Mouse (Mus musculus): ENCODE results near the gene Olfr329-ps. TPM values are rescaled to one million over a fixed set of nuclear protein-coding genes. Genes with fewer than 3 reads are reported as not detected.
"Not testable (repeated sequence)": the region's sequence is repeated elsewhere in the genome, so short reads cannot be mapped to it uniquely, and the experiment has no call there.

Olfr329-ps gene
- polyA plus RNA-seq, 1 experiment from 2014 or later, result not detected

- H3K4me1 ChIP-seq (replicated peaks; ENCODE audit: control insufficient read depth, insufficient read depth, low read length); H3K9ac ChIP-seq (ENCODE audit: low read length); H3K4me3 ChIP-seq (ENCODE audit: low read depth, low read length); H3K4me2 ChIP-seq (ENCODE audit: low read depth, low read length, severe bottlenecking); ATAC-seq (replicated peaks; ENCODE audit: low FRiP score); H3K27me3 ChIP-seq (ENCODE audit: control insufficient read depth, insufficient read depth, low read length); H3K9me3 ChIP-seq (ENCODE audit: control insufficient read depth, low read length); H3K27ac ChIP-seq (ENCODE audit: low read depth, low read length); H3K36me3 ChIP-seq (ENCODE audit: control insufficient read depth, insufficient read depth, low read length); DNase-seq (ENCODE audit: low spot score): not testable (repeated sequence)
- WGBS, result 95% methylated on average over 6 of the region's 9 CpGs
Observed at GRCm38 (mm10) chr11:58519756-58520155, 26.5 kb downstream of the Olfr329-ps start.

- ATAC-seq (replicated peaks; ENCODE audit: low FRiP score); H3K4me3 ChIP-seq (ENCODE audit: low read depth, low read length); H3K4me1 ChIP-seq (replicated peaks; ENCODE audit: control insufficient read depth, insufficient read depth, low read length); H3K9ac ChIP-seq (ENCODE audit: low read length); DNase-seq (ENCODE audit: low spot score); H3K4me2 ChIP-seq (ENCODE audit: low read depth, low read length, severe bottlenecking); H3K36me3 ChIP-seq (ENCODE audit: control insufficient read depth, insufficient read depth, low read length); H3K9me3 ChIP-seq (ENCODE audit: control insufficient read depth, low read length); H3K27ac ChIP-seq (ENCODE audit: low read depth, low read length); H3K27me3 ChIP-seq (ENCODE audit: control insufficient read depth, insufficient read depth, low read length): not testable (repeated sequence)
- WGBS, result 92% methylated on average over 17 of the region's 18 CpGs
Observed at GRCm38 (mm10) chr11:58518916-58519315, 27.3 kb downstream of the Olfr329-ps start.

- H3K4me1 ChIP-seq (replicated peaks; ENCODE audit: control insufficient read depth, insufficient read depth, low read length); H3K36me3 ChIP-seq (ENCODE audit: control insufficient read depth, insufficient read depth, low read length); DNase-seq (ENCODE audit: low spot score); ATAC-seq (replicated peaks; ENCODE audit: low FRiP score); H3K27ac ChIP-seq (ENCODE audit: low read depth, low read length); H3K4me2 ChIP-seq (ENCODE audit: low read depth, low read length, severe bottlenecking); H3K9ac ChIP-seq (ENCODE audit: low read length); H3K4me3 ChIP-seq (ENCODE audit: low read depth, low read length); H3K9me3 ChIP-seq (ENCODE audit: control insufficient read depth, low read length); H3K27me3 ChIP-seq (ENCODE audit: control insufficient read depth, insufficient read depth, low read length): not testable (repeated sequence)
- WGBS, result 88% methylated on average over 19 of the region's 19 CpGs
Observed at GRCm38 (mm10) chr11:58509058-58509457, 37.2 kb downstream of the Olfr329-ps start.

GRCm38 (mm10) chr11:58502472-58502871, 43.8 kb downstream of the Olfr329-ps start, which contains the start of gene Olfr331:
Gene Olfr331 (minus strand): TSS chr11:58502572.
- not testable (repeated sequence) for DNase-seq (ENCODE audit: low spot score); H3K4me3 ChIP-seq (ENCODE audit: low read depth, low read length); H3K27me3 ChIP-seq (ENCODE audit: control insufficient read depth, insufficient read depth, low read length); H3K4me1 ChIP-seq (replicated peaks; ENCODE audit: control insufficient read depth, insufficient read depth, low read length); H3K9ac ChIP-seq (ENCODE audit: low read length); H3K9me3 ChIP-seq (ENCODE audit: control insufficient read depth, low read length); H3K4me2 ChIP-seq (ENCODE audit: low read depth, low read length, severe bottlenecking); H3K36me3 ChIP-seq (ENCODE audit: control insufficient read depth, insufficient read depth, low read length); H3K27ac ChIP-seq (ENCODE audit: low read depth, low read length); ATAC-seq (replicated peaks; ENCODE audit: low FRiP score)

- H3K4me2 ChIP-seq (ENCODE audit: low read depth, low read length, severe bottlenecking), result no peak overlapping the region
- H3K27ac ChIP-seq (ENCODE audit: low read depth, low read length), result no peak overlapping the region
- WGBS, result 63% methylated on average over 3 of the region's 3 CpGs
- ATAC-seq (replicated peaks; ENCODE audit: low FRiP score) (no peak), DNase-seq (ENCODE audit: low spot score) (no peak)
- H3K9ac ChIP-seq (ENCODE audit: low read length), result no peak overlapping the region
- H3K9me3 ChIP-seq (ENCODE audit: control insufficient read depth, low read length), result no peaks in the 10 kb centered on the region
- H3K36me3 ChIP-seq (ENCODE audit: control insufficient read depth, insufficient read depth, low read length), result no peaks in the 10 kb centered on the region
- H3K27me3 ChIP-seq (ENCODE audit: control insufficient read depth, insufficient read depth, low read length), result no peaks in the 10 kb centered on the region
- H3K4me3 ChIP-seq (ENCODE audit: low read depth, low read length), result no peak overlapping the region
- H3K4me1 ChIP-seq (replicated peaks; ENCODE audit: control insufficient read depth, insufficient read depth, low read length), result no peaks in the 10 kb centered on the region
Observed at GRCm38 (mm10) chr11:58499290-58499689, 46.9 kb downstream of the Olfr329-ps start.

DNA sequence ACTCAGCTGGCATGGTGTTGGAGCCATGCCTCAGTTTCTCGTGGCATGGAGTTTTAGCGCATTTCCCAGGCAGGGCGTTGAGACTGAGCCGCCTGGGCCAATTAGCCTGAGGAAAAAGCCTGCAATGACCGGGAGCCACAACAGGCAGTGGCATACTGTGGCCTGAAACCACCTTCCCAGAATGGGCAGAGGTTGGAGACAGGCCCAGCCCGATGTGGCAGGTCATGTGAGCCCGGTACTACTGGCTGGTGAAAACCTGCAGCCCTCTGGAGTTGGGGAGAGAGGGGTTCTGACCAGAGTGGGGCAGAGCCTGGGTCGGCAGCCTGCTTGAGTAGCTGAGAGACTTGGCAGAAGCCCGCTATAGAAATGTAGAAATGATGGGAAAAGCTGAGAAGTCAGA, 47.5 kb downstream of the Olfr329-ps start:
- no peaks in the 10 kb centered on the region for H3K9me3 ChIP-seq (ENCODE audit: control insufficient read depth, low read length)
- no peaks in the 10 kb centered on the region for H3K36me3 ChIP-seq (ENCODE audit: control insufficient read depth, insufficient read depth, low read length)
- H3K9ac ChIP-seq (ENCODE audit: low read length), result no peak overlapping the region
- H3K4me3 ChIP-seq (ENCODE audit: low read depth, low read length), result no peak overlapping the region
- no peaks in the 10 kb centered on the region for H3K4me1 ChIP-seq (replicated peaks; ENCODE audit: control insufficient read depth, insufficient read depth, low read length)
- DNase-seq (ENCODE audit: low spot score) (no peak), ATAC-seq (replicated peaks; ENCODE audit: low FRiP score) (no peak)
- H3K27me3 ChIP-seq (ENCODE audit: control insufficient read depth, insufficient read depth, low read length), result no peaks in the 10 kb centered on the region
- WGBS, result 85% methylated on average over 9 of the region's 9 CpGs
- no peak overlapping the region for H3K4me2 ChIP-seq (ENCODE audit: low read depth, low read length, severe bottlenecking)
- no peak overlapping the region for H3K27ac ChIP-seq (ENCODE audit: low read depth, low read length)

- H3K9ac ChIP-seq (ENCODE audit: low read length), result no peak within 1 kb of the TSS
- H3K27me3 ChIP-seq (ENCODE audit: control insufficient read depth, insufficient read depth, low read length), result no peaks in the 10 kb centered on the region
- H3K4me3 ChIP-seq (ENCODE audit: low read depth, low read length), result no peak within 1 kb of the TSS
- H3K9me3 ChIP-seq (ENCODE audit: control insufficient read depth, low read length), result no peaks in the 10 kb centered on the region
- 96% methylated on average over 2 of the region's 2 CpGs for WGBS
- no peak within 1 kb of the TSS for H3K27ac ChIP-seq (ENCODE audit: low read depth, low read length)
- no peak for ATAC-seq (replicated peaks; ENCODE audit: low FRiP score)
- no peak within 1 kb of the TSS for H3K4me2 ChIP-seq (ENCODE audit: low read depth, low read length, severe bottlenecking)
- H3K4me1 ChIP-seq (replicated peaks; ENCODE audit: control insufficient read depth, insufficient read depth, low read length), result no peaks in the 10 kb centered on the region
- DNase-seq (ENCODE audit: low spot score), result no peak
- no peaks in the 10 kb centered on the region for H3K36me3 ChIP-seq (ENCODE audit: control insufficient read depth, insufficient read depth, low read length)
Observed at GRCm38 (mm10) chr11:58492455-58492854, 53.8 kb downstream of the Olfr329-ps start, which contains the start of gene Olfr332. Gene Olfr332 (minus strand): TSS chr11:58492555.

Other genes starting within 250 kb of the Olfr329-ps start
- 17.4 and 20.0 TPM in 2 replicates for gene Zfp692, start 239.4 kb downstream of the Olfr329-ps start, polyA plus RNA-seq (2014; fragmentation: Nextera tagmentation; extraction: Ambion mirVana)
- gene Zfp672, start 216.1 kb downstream of the Olfr329-ps start, polyA plus RNA-seq (2014; fragmentation: Nextera tagmentation; extraction: Ambion mirVana), result 30.6 and 33.2 TPM in 2 replicates
- gene Sh3bp5l, start 215.7 kb downstream of the Olfr329-ps start, polyA plus RNA-seq (2014; fragmentation: Nextera tagmentation; extraction: Ambion mirVana), result 36.7 and 41.0 TPM in 2 replicates
- not detected in 2 replicates for gene Lypd8, start 167.4 kb downstream of the Olfr329-ps start, polyA plus RNA-seq (2014; fragmentation: Nextera tagmentation; extraction: Ambion mirVana)
- gene 1810065E05Rik, start 125.3 kb downstream of the Olfr329-ps start, polyA plus RNA-seq (2014; fragmentation: Nextera tagmentation; extraction: Ambion mirVana), result not detected in 2 replicates
- gene Gm12253, start 113.9 kb downstream of the Olfr329-ps start, polyA plus RNA-seq (2014; fragmentation: Nextera tagmentation; extraction: Ambion mirVana), result not detected in 2 replicates
- not detected in 2 replicates for gene Lypd9, start 93.5 kb downstream of the Olfr329-ps start, polyA plus RNA-seq (2014; fragmentation: Nextera tagmentation; extraction: Ambion mirVana)
- gene Olfr30, start 84.2 kb downstream of the Olfr329-ps start, polyA plus RNA-seq (2014; fragmentation: Nextera tagmentation; extraction: Ambion mirVana), result not detected in 2 replicates
- gene Olfr332, start 53.9 kb downstream of the Olfr329-ps start, polyA plus RNA-seq (2014; fragmentation: Nextera tagmentation; extraction: Ambion mirVana), result not detected in 2 replicates
- not detected in 2 replicates for gene Olfr331, start 43.9 kb downstream of the Olfr329-ps start, polyA plus RNA-seq (2014; fragmentation: Nextera tagmentation; extraction: Ambion mirVana)
- gene Olfr330, start 11.6 kb downstream of the Olfr329-ps start, polyA plus RNA-seq (2014; fragmentation: Nextera tagmentation; extraction: Ambion mirVana), result not detected in 2 replicates
- gene Olfr328, start 9.2 kb upstream of the Olfr329-ps start, polyA plus RNA-seq (2014; fragmentation: Nextera tagmentation; extraction: Ambion mirVana), result 0.07 and 0.12 TPM in 2 replicates
- gene Olfr224, start 24.1 kb upstream of the Olfr329-ps start, polyA plus RNA-seq (2014; fragmentation: Nextera tagmentation; extraction: Ambion mirVana), result not detected in 2 replicates
- not detected in 2 replicates for gene Olfr325, start 31.3 kb upstream of the Olfr329-ps start, polyA plus RNA-seq (2014; fragmentation: Nextera tagmentation; extraction: Ambion mirVana)
- gene Olfr324, start 48.7 kb upstream of the Olfr329-ps start, polyA plus RNA-seq (2014; fragmentation: Nextera tagmentation; extraction: Ambion mirVana), result not detected in 2 replicates
- not detected in 2 replicates for gene 2210407C18Rik, start 69.7 kb upstream of the Olfr329-ps start, polyA plus RNA-seq (2014; fragmentation: Nextera tagmentation; extraction: Ambion mirVana)
- not detected in 2 replicates for gene Olfr323, start 84.1 kb upstream of the Olfr329-ps start, polyA plus RNA-seq (2014; fragmentation: Nextera tagmentation; extraction: Ambion mirVana)
- 0.55 and 0.60 TPM in 2 replicates for gene Trim58, start 94.0 kb upstream of the Olfr329-ps start, polyA plus RNA-seq (2014; fragmentation: Nextera tagmentation; extraction: Ambion mirVana)
- gene Olfr322, start 112.4 kb upstream of the Olfr329-ps start, polyA plus RNA-seq (2014; fragmentation: Nextera tagmentation; extraction: Ambion mirVana), result not detected in 2 replicates
- gene Olfr320, start 134.7 kb upstream of the Olfr329-ps start, polyA plus RNA-seq (2014; fragmentation: Nextera tagmentation; extraction: Ambion mirVana), result not detected in 2 replicates
- gene Olfr319, start 152.7 kb upstream of the Olfr329-ps start, polyA plus RNA-seq (2014; fragmentation: Nextera tagmentation; extraction: Ambion mirVana), result not detected in 2 replicates
- not detected in 2 replicates for gene Olfr318, start 177.6 kb upstream of the Olfr329-ps start, polyA plus RNA-seq (2014; fragmentation: Nextera tagmentation; extraction: Ambion mirVana)
- not detected in 2 replicates for gene Olfr317, start 192.8 kb upstream of the Olfr329-ps start, polyA plus RNA-seq (2014; fragmentation: Nextera tagmentation; extraction: Ambion mirVana)
- gene Olfr316, start 206.3 kb upstream of the Olfr329-ps start, polyA plus RNA-seq (2014; fragmentation: Nextera tagmentation; extraction: Ambion mirVana), result not detected in 2 replicates
- gene Olfr315, start 226.8 kb upstream of the Olfr329-ps start, polyA plus RNA-seq (2014; fragmentation: Nextera tagmentation; extraction: Ambion mirVana), result not detected in 2 replicates
- not detected in 2 replicates for gene Olfr314, start 236.5 kb upstream of the Olfr329-ps start, polyA plus RNA-seq (2014; fragmentation: Nextera tagmentation; extraction: Ambion mirVana)